Mouse (Mus musculus): ENCODE measurements around the gene Lrfn1.

Gene Lrfn1

GRCm38 (mm10) chr7:28451531-28452360 lies at the start of gene Lrfn1:
Gene Lrfn1 (plus strand): TSS chr7:28451980.
- in situ Hi-C loops (cut with MboI, MseI) = loop anchor here in 1 of 2 experiments (5.0 kb wide), 1 partner anchor 36 kb away; no protein-coding TSS in a partner anchor

GRCm38 (mm10) chr7:28410841-28411475 lies 40.8 kb upstream of the Lrfn1 start:
- in situ Hi-C loops (cut with MboI, MseI) = no loop called here

- in situ Hi-C loops (cut with MboI, MseI) = no loop called here
These were observed 39.0 kb upstream of the Lrfn1 start for GRCm38 (mm10) chr7:28412826-28413225.

GRCm38 (mm10) chr7:28417368-28417767 lies 34.4 kb upstream of the Lrfn1 start:
- in situ Hi-C loops (cut with MboI, MseI) = no loop called here

GRCm38 (mm10) chr7:28418096-28418670 lies 33.6 kb upstream of the Lrfn1 start:
- in situ Hi-C loops (cut with MboI, MseI) = no loop called here

GRCm38 (mm10) chr7:28419416-28419815 lies 32.4 kb upstream of the Lrfn1 start:
- in situ Hi-C loops (cut with MboI, MseI) = no loop called here

- in situ Hi-C loops (cut with MboI, MseI) = no loop called here
These were observed 28.8 kb upstream of the Lrfn1 start for GRCm38 (mm10) chr7:28423018-28423417.

- in situ Hi-C loops (cut with MboI, MseI) = no loop called here
These were observed 24.0 kb upstream of the Lrfn1 start for GRCm38 (mm10) chr7:28427738-28428137.

- in situ Hi-C loops (cut with MboI, MseI) = no loop called here
These were observed 21.3 kb upstream of the Lrfn1 start for GRCm38 (mm10) chr7:28430512-28430911.

GRCm38 (mm10) chr7:28432252-28432651 lies 19.5 kb upstream of the Lrfn1 start:
- in situ Hi-C loops (cut with MboI, MseI) = no loop called here

- in situ Hi-C loops (cut with MboI, MseI) = no loop called here
These were observed 16.0 kb upstream of the Lrfn1 start for GRCm38 (mm10) chr7:28435660-28436259.

- in situ Hi-C loops (cut with MboI, MseI) = no loop called here
These were observed 15.4 kb upstream of the Lrfn1 start for GRCm38 (mm10) chr7:28436271-28436904.

- in situ Hi-C loops (cut with MboI, MseI) = no loop called here
These were observed 14.7 kb upstream of the Lrfn1 start, which contains the start of gene Gmfg for GRCm38 (mm10) chr7:28436932-28437570. Gene Gmfg (plus strand): TSS chr7:28437447.

- in situ Hi-C loops (cut with MboI, MseI) = no loop called here
These were observed 13.8 kb upstream of the Lrfn1 start for GRCm38 (mm10) chr7:28437964-28438363.

- in situ Hi-C loops (cut with MboI, MseI) = no loop called here
These were observed 13.0 kb upstream of the Lrfn1 start for GRCm38 (mm10) chr7:28438771-28439170.

GRCm38 (mm10) chr7:28440739-28441138 lies 11.0 kb upstream of the Lrfn1 start:
- in situ Hi-C loops (cut with MboI, MseI) = no loop called here

- in situ Hi-C loops (cut with MboI, MseI) = no loop called here
These were observed 9.8 kb upstream of the Lrfn1 start for GRCm38 (mm10) chr7:28441776-28442485.

- in situ Hi-C loops (cut with MboI, MseI) = no loop called here
These were observed 9.1 kb upstream of the Lrfn1 start for GRCm38 (mm10) chr7:28442688-28443087.

- in situ Hi-C loops (cut with MboI, MseI) = no loop called here
These were observed 7.3 kb upstream of the Lrfn1 start for GRCm38 (mm10) chr7:28444344-28444974.

- in situ Hi-C loops (cut with MboI, MseI) = loop anchor here (5.0 kb wide), 2 partner anchors 81 to 86 kb away; no protein-coding TSS in a partner anchor
These were observed 5.3 kb upstream of the Lrfn1 start for GRCm38 (mm10) chr7:28446446-28446845.
